8 mouse cellular contexts compared by ENCODE assay signal in the genomic region with DNA sequence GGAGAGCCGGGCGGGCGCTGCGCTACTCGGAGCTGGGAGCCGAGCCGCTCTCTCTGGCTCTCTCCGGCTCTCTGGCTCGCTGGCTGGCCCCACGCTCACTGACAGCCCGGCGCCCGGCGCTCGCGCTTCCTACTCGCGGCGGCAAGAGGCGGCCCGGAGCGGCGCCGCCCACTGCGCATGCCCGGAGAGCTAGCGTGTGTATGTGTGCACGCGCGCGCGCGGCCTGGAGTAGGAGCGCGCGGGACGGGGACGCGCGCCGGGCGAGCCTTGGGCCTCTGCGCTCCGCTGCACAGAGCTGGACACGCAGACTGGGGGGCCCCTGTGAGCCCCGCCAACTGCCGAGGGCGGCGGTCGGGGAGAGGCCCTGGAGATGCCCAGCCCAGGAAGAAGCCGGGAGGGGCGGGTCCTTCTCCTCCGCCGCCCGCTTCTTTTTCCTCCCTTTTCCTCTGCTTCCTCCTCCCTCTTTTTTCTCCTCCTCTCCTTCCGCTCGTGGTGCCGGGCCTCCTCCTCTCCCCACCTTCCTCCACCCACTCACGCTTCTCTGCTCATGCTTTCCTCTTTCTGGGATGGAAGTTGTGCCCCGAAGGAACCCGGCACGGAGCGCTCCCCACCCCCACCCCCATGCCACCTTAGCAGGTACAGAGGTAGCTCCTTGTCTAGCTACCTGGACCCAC. TPM values are rescaled to one million over a fixed set of nuclear protein-coding genes. Genes with fewer than 3 reads are reported as not detected.
DNase-seq lines count a peak whose midpoint lies in the region; ATAC-seq and TF ChIP-seq lines count a peak whose summit lies in the region.

TSS of gene Prkca (minus strand) at position 140 of the 674 bp plus-strand sequence.

- TF ChIP-seq CTCF in MEL (IDR thresholded peaks at IDR 0.05 in 2 of 3, conservative IDR thresholded peaks at IDR 0.05 in 1 of 3; ENCODE audit: control insufficient read depth in 1 of 3, insufficient read depth in 1 of 3, low read depth in 2 of 3, low read length in 3 of 3, poor library complexity in 1 of 3, severe bottlenecking in 1 of 3) = no peak
- no peak for TF ChIP-seq CTCF in lung, embryonic 14.5 days (IDR thresholded peaks at IDR 0.05; ENCODE audit: low read depth)

- H3K79me2 ChIP-seq in MEL (ENCODE audit: control insufficient read depth, insufficient read depth, low read length, poor library complexity) = peaks cover 14% of the 10 kb centered on the region

- H3K27ac ChIP-seq in MEL (ENCODE audit: control insufficient read depth, low read depth, low read length) = peak within 1 kb of the TSS; percentile 41
- peak within 1 kb of the TSS; percentile 79 for H3K27ac ChIP-seq in lung, embryonic 14.5 days (ENCODE audit: low read depth)

- no peak for TF ChIP-seq EP300 in MEL (IDR thresholded peaks at IDR 0.05; ENCODE audit: low read depth in 1 of 2, low read length in 2 of 2)

- H3K9ac ChIP-seq in MEL (ENCODE audit: control insufficient read depth, low read depth, low read length, poor library complexity, severe bottlenecking) = peak within 1 kb of the TSS; percentile 80
- H3K9ac ChIP-seq in lung, embryonic 14.5 days = peak within 1 kb of the TSS; percentile 64

- ATAC-seq in hematopoietic stem cell, adult 5-6 weeks (replicated peaks in 1 of 2; ENCODE audit: insufficient read depth in 1 of 2, low FRiP score in 2 of 2, low TSS enrichment in 1 of 2, low read depth in 1 of 2, poor library complexity in 2 of 2, severe bottlenecking in 2 of 2) = peak; percentile 57 to 63
- ATAC-seq in lung, embryonic 14.5 days (ENCODE audit: insufficient read depth) = peak; percentile 96
- peak; percentile 53 for ATAC-seq in neutrophil, adult 5-6 weeks (ENCODE audit: extremely low read depth, insufficient number of reproducible peaks, low FRiP score, poor library complexity, severe bottlenecking)

- TF ChIP-seq POLR2A in MEL (IDR thresholded peaks at IDR 0.05; ENCODE audit: control insufficient read depth in 1 of 2, insufficient read depth in 1 of 2, low read depth in 1 of 2, low read length in 2 of 2, poor library complexity in 1 of 2) = peak; percentile 58 to 85; a peak in 3 of 4 replicates

- peak; percentile 97 for DNase-seq in MEL (ENCODE audit: low read depth, low spot score)
- DNase-seq in cerebellum, adult 11-12 months = peak; percentile 95
- peak; percentile 94 for DNase-seq in forelimb bud, embryonic 11.5 days (ENCODE audit: low read depth, low spot score)
- DNase-seq in layer of hippocampus, adult 8-10 months (ENCODE audit: low spot score in 2 of 2) = peak; percentile 85 to 95
- peak; percentile 98 for DNase-seq in lung, embryonic 14.5 days
- peak; percentile 88 for DNase-seq in testis, postnatal 14 days (ENCODE audit: low spot score)

- H3K27me3 ChIP-seq in MEL (ENCODE audit: control insufficient read depth in 1 of 2, insufficient read depth in 2 of 2, low read length in 2 of 2) = 0 out of 4 replicates have a peak, but pooled peaks cover 0 to 2% of the 10 kb centered on the region in 2 experiments
- no peaks in the 10 kb centered on the region for H3K27me3 ChIP-seq in lung, embryonic 14.5 days (ENCODE audit: insufficient read depth, low read length)

- H3K4me3 ChIP-seq in MEL (ENCODE audit: control insufficient read depth in 1 of 2, insufficient read depth in 1 of 2, low read depth in 2 of 2, low read length in 2 of 2) = peak within 1 kb of the TSS; percentile 74 to 84
- peak within 1 kb of the TSS; percentile 59 for H3K4me3 ChIP-seq in lung, embryonic 14.5 days (ENCODE audit: low read depth, low read length)

- no peak for TF ChIP-seq RAD21 in MEL (IDR thresholded peaks at IDR 0.05; ENCODE audit: low read depth, low read length)

- H3K36me3 ChIP-seq in MEL (ENCODE audit: control insufficient read depth in 1 of 2, insufficient read depth in 2 of 2, low read length in 2 of 2) = peaks cover 0 to 19% of the 10 kb centered on the region in 2 experiments; a peak in 3 of 4 replicates
- no peaks in the 10 kb centered on the region for H3K36me3 ChIP-seq in lung, embryonic 14.5 days (ENCODE audit: insufficient read depth)

- no peaks in the 10 kb centered on the region for H3K9me3 ChIP-seq in MEL (replicated peaks; ENCODE audit: insufficient read depth, low read length)
- no peaks in the 10 kb centered on the region for H3K9me3 ChIP-seq in lung, embryonic 14.5 days (ENCODE audit: low read depth, low read length)

- WGBS in lung, embryonic 14.5 days = under 1% methylated on average over 63 of the region's 63 CpGs

- peaks cover 15 to 18% of the 10 kb centered on the region in 2 experiments for H3K4me1 ChIP-seq in MEL (ENCODE audit: control insufficient read depth in 1 of 2, insufficient read depth in 2 of 2, low read length in 2 of 2)
- H3K4me1 ChIP-seq in lung, embryonic 14.5 days (ENCODE audit: insufficient read depth) = peaks cover 4% of the 10 kb centered on the region; the same call in 1 of the 2 replicates

- peak within 1 kb of the TSS; percentile 90 for H3K4me2 ChIP-seq in lung, embryonic 14.5 days

TF ChIP-seq in MEL, 35 proteins besides CTCF, POLR2A, EP300 and RAD21:
- TF ChIP-seq KAT2A (conservative IDR thresholded peaks at IDR 0.05; ENCODE audit: low read depth, low read length) (no peak), ZMIZ1 (IDR thresholded peaks at IDR 0.05; ENCODE audit: low read depth, low read length) (peak; percentile 72), MAZ (IDR thresholded peaks at IDR 0.05; ENCODE audit: low read depth, low read length) (0 out of 2 replicates have a peak, but pooled peaks have one; percentile 13), GABPA (IDR thresholded peaks at IDR 0.05; ENCODE audit: low read depth, low read length) (no peak), RCOR1 (IDR thresholded peaks at IDR 0.05; ENCODE audit: low read depth, low read length) (no peak), POLR2AphosphoS2 (IDR thresholded peaks at IDR 0.05; ENCODE audit: low read length) (no peak), MXI1 (IDR thresholded peaks at IDR 0.05; ENCODE audit: low read depth, low read length) (peak; percentile 72), MYC (IDR thresholded peaks at IDR 0.05; ENCODE audit: low read depth, low read length) (no peak), GATA1 (IDR thresholded peaks at IDR 0.05; ENCODE audit: low read depth, low read length) (no peak), MAX (IDR thresholded peaks at IDR 0.05; ENCODE audit: low read length) (no peak), POLR2AphosphoS5 (IDR thresholded peaks at IDR 0.05; ENCODE audit: borderline replicate concordance, low read depth, low read length) (no peak), TCF12 (IDR thresholded peaks at IDR 0.05; ENCODE audit: low read depth, low read length) (peak; percentile 62), ZC3H11A (IDR thresholded peaks at IDR 0.05; ENCODE audit: low read depth, low read length) (no peak), BHLHE40 (IDR thresholded peaks at IDR 0.05; ENCODE audit: borderline replicate concordance, low read depth, low read length) (no peak), JUND (IDR thresholded peaks at IDR 0.05; ENCODE audit: low read depth, low read length) (no peak), E2F4 (IDR thresholded peaks at IDR 0.05; ENCODE audit: borderline replicate concordance, low read depth, low read length) (no peak), TBP (IDR thresholded peaks at IDR 0.05; ENCODE audit: low read depth, low read length) (peak; percentile 56), USF2 (IDR thresholded peaks at IDR 0.05; ENCODE audit: borderline replicate concordance in 1 of 2, insufficient read depth in 1 of 2, low read depth in 1 of 2, low read length in 2 of 2) (no peak), ELF1 (IDR thresholded peaks at IDR 0.05; ENCODE audit: low read depth, low read length) (peak; percentile 57), NRF1 (IDR thresholded peaks at IDR 0.05; ENCODE audit: insufficient read depth, low read depth, low read length, poor library complexity, severe bottlenecking) (peak; percentile 94), CHD1 (IDR thresholded peaks at IDR 0.05; ENCODE audit: low read depth, low read length) (no peak), MEF2A (IDR thresholded peaks at IDR 0.05; ENCODE audit: extremely low read depth, insufficient replicate concordance, low read depth, low read length, poor library complexity, severe bottlenecking) (no peak), UBTF (IDR thresholded peaks at IDR 0.05; ENCODE audit: borderline replicate concordance, insufficient read depth, low read depth, low read length) (no peak), CHD2 (IDR thresholded peaks at IDR 0.05; ENCODE audit: low read length) (no peak), ZKSCAN1 (IDR thresholded peaks at IDR 0.05; ENCODE audit: low read depth, low read length) (no peak), ZNF384 (IDR thresholded peaks at IDR 0.05; ENCODE audit: low read depth, low read length) (0 out of 2 replicates have a peak, but pooled peaks have one; percentile 35), MYB (IDR thresholded peaks at IDR 0.05; ENCODE audit: low read depth, low read length) (no peak), NELFE (IDR thresholded peaks at IDR 0.05; ENCODE audit: low read depth, low read length) (peak; percentile 80)

RNA-seq across cellular contexts. Expression of gene Prkca, which starts in this region (rescaled TPM):
- 15.3 and 22.9 TPM in 2 replicates for total RNA-seq in MEL (2012; rRNA removed)
- 10 to 100 TPM; 19.9 to 30.9 TPM for polyA plus RNA-seq in MEL (2012; ENCODE audit: insufficient read depth in 1 of 2, insufficient read length in 2 of 2, low read depth in 1 of 2, low replicate concordance in 2 of 2, missing spikeins in 1 of 2)
- 10.8 and 13.7 TPM in 2 replicates for total RNA-seq in hematopoietic stem cell, adult 5-6 weeks (2017)
- 100 to 1,000 TPM; 201 to 232 (median 220) TPM for total RNA-seq in layer of hippocampus, adult 8-10 months (2022)
- 11.8 and 12.7 TPM in 2 replicates for polyA plus RNA-seq in lung, embryonic 14.5 days (2014; fragmentation: Nextera tagmentation; extraction: Ambion mirVana)
- total RNA-seq in neutrophil, adult 5-6 weeks (2017) = 10.1 and 10.7 TPM in 2 replicates

Comparison
In these comparisons a context has a peak if more than half of its experiments do, and no peak if none do; other contexts are left out.
1. Peak in every context shown above with its lines: DNase-seq, ATAC-seq, H3K4me3 ChIP-seq and H3K27ac ChIP-seq.